Mouse (Mus musculus): ENCODE data around the gene Arvcf. TPM values are rescaled to one million over a fixed set of nuclear protein-coding genes. Genes with fewer than 3 reads are reported as not detected.

The Arvcf gene
- polyA plus RNA-seq, 1 experiment from 2014 or later, result 22.1 TPM

DNA sequence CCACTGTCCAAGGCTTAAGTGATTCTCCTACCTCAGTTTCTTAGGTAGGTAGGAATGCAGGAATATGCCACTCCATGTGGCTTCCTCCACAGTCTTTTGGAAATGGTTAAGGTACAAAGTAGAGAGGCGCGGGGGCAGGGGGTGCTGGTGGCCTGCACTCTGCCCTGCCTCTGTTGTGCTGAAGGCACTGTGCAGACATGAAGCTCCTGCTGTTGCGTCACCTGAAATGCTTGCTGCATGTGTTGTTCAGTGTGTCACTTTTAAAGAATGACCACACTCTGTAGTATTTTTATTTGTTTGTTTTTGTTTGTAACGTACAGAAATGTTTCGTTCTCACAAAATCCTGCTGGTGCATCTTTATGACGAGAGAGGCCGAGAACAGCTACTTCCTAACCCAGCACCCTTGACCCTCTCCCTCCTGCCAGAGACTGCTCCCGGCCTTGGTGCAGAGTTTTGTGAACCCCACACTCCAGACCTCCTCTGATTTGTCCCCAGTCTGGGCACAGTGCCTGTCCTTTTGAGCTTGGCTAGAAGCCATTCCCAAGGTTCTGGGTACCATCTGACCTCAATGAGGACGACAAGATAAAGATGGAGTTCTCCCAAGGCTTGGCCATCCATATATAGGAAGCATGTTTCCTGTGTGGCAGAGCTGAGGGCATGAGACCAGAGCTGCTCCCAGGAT is 35.2 kb downstream of the Arvcf start:
- H3K9ac ChIP-seq, result no peak overlapping the region
- no peak overlapping the region for H3K4me2 ChIP-seq (replicated peaks)
- no peaks in the 10 kb centered on the region for H3K9me3 ChIP-seq
- no peaks in the 10 kb centered on the region for H3K36me3 ChIP-seq
- no peak overlapping the region for H3K4me3 ChIP-seq (replicated peaks)
- ATAC-seq, result no peak
- no peaks in the 10 kb centered on the region for H3K27me3 ChIP-seq (replicated peaks)
- WGBS, result 72% methylated on average over 9 of the region's 9 CpGs
- no peak overlapping the region for H3K27ac ChIP-seq
- H3K4me1 ChIP-seq (replicated peaks), result peaks cover 22% of the 10 kb centered on the region; the same call in 1 of the 2 replicates

DNA sequence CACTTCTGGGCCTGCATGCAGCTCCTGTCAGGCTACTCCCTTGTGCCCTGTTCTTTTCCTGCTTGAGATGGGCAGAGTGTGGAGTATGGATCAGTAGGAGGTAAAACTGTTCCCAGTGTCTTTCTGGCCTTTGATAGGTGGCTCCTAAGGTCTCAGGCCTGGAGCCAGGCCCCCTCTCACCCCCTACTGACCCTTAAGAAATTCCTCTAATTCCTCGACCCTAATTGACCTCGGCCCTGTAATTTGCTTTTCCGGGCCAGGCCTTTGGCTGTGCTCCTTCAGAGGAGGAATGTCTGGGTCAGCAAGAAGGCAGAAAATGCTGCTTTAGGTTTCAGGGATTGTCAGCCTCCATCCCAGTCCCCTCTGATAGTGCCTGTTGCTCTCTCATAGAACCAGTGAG is 35.8 kb downstream of the Arvcf start:
- WGBS, result 36% methylated on average over 3 of the region's 3 CpGs
- Histone ChIP-seq H3K4me2 (replicated peaks) (no peak overlapping the region), H3K27ac (no peak overlapping the region), H3K4me1 (replicated peaks) (peaks cover 26% of the 10 kb centered on the region; the same call in 1 of the 2 replicates), H3K36me3 (no peaks in the 10 kb centered on the region), H3K9me3 (no peaks in the 10 kb centered on the region), H3K27me3 (replicated peaks) (no peaks in the 10 kb centered on the region), H3K9ac (no peak overlapping the region), H3K4me3 (replicated peaks) (no peak overlapping the region)
- no peak for ATAC-seq

DNA sequence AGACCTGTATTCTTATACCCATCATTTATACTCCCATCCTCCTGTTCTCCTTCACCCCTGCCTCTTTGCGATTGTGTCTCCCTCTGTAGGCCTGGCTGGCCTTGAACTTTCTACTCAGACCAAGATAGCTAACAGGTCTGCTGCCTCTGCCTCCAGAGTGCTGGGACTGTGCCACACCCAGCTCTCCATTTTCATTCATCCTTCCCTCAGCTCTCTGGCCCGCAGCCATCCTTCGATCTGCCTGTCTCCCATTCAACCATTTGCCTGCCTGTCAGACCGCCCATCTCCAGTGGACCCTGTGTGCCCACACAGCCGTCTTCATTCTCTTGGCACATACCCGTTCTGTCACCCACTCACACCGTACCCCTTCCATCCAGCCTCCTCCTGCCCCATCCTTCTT is 36.2 kb downstream of the Arvcf start:
- 76% methylated on average over 7 of the region's 7 CpGs for WGBS
- Histone ChIP-seq H3K27ac (no peak overlapping the region), H3K36me3 (no peaks in the 10 kb centered on the region), H3K27me3 (replicated peaks) (no peaks in the 10 kb centered on the region), H3K4me1 (replicated peaks) (peaks cover 29% of the 10 kb centered on the region; the same call in 1 of the 2 replicates), H3K4me2 (replicated peaks) (no peak overlapping the region), H3K9ac (no peak overlapping the region), H3K9me3 (no peaks in the 10 kb centered on the region), H3K4me3 (replicated peaks) (no peak overlapping the region)
- ATAC-seq, result no peak

DNA sequence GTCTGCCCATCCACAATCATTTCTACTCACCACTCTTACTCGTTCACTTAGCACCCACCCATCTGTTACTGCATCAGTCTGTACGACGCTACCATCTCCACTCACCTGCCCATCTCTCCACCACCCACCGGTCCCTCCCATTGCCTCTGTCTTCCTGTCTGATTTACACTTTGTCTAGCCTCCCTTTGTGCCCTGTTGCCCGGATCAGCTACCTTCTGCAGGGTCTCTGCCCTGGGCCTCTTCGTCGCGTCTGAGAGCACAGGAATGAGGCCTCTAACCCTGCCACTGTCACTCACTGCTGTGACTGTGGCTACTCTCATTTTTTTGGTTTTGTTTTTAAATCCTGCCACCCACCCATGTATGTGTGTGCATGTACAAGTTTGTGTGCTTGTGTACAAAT is 36.7 kb downstream of the Arvcf start:
- ATAC-seq, result no peak

DNA sequence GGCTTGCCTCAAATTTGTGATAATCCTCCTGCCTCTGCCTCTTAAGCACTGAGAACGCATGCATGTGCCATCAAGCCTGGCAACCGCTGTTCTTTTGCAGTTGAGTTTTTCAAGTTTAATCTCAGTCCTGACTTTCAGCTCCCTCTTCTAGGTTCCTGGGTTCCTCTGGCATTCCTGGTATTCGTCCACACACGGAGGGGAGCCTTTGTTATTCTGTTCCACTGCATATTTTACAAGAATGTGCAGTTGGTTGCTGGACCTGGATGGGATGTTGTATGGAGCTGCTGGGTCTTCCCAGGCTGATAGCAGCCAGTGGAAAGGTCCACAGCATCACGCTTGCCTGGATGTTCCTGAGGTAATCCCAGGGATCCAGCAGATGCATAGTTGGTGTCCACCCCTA is 37.4 kb downstream of the Arvcf start:
- Histone ChIP-seq H3K27ac (no peak overlapping the region), H3K27me3 (replicated peaks) (no peaks in the 10 kb centered on the region), H3K4me2 (replicated peaks) (no peak overlapping the region), H3K4me3 (replicated peaks) (no peak overlapping the region), H3K36me3 (no peaks in the 10 kb centered on the region), H3K9me3 (no peaks in the 10 kb centered on the region), H3K4me1 (replicated peaks) (peaks cover 27% of the 10 kb centered on the region; the same call in 1 of the 2 replicates), H3K9ac (no peak overlapping the region)
- no peak for ATAC-seq
- 70% methylated on average over 5 of the region's 5 CpGs for WGBS

More for the DNA sequence above, 36.7 kb downstream of the Arvcf start:
- Histone ChIP-seq H3K9me3 (no peaks in the 10 kb centered on the region), H3K4me2 (replicated peaks) (no peak overlapping the region), H3K27me3 (replicated peaks) (no peaks in the 10 kb centered on the region), H3K4me3 (replicated peaks) (no peak overlapping the region), H3K36me3 (no peaks in the 10 kb centered on the region), H3K9ac (no peak overlapping the region), H3K4me1 (replicated peaks) (peaks cover 29% of the 10 kb centered on the region; the same call in 1 of the 2 replicates), H3K27ac (no peak overlapping the region)
- 85% methylated on average over 8 of the region's 8 CpGs for WGBS

DNA sequence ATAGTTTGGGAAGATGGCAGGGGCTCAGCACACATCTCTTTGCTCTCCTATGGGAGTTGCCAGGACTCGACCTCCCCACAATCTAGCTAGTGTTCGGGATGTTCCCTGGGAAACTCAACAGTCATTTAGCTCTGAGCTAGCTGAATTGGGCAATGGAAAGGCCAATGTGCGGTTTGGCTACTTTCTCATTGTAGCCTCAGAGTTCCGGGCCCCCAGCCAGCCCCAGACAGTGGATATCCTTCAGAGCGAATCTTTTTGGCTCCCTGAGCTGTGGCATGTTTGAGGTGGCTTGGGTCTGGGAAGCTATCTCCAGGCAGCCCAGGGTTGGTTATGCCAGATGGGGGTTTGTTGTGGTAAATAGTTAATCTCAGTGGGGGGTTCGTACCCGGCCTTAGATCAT is 38.5 kb downstream of the Arvcf start:
- no peak overlapping the region for H3K4me3 ChIP-seq (replicated peaks)
- H3K4me2 ChIP-seq (replicated peaks), result no peak overlapping the region
- H3K27me3 ChIP-seq (replicated peaks), result no peaks in the 10 kb centered on the region
- no peak overlapping the region for H3K27ac ChIP-seq
- ATAC-seq, result no peak
- no peak overlapping the region for H3K9ac ChIP-seq
- H3K4me1 ChIP-seq (replicated peaks), result peaks cover 27% of the 10 kb centered on the region; the same call in 1 of the 2 replicates
- H3K36me3 ChIP-seq, result no peaks in the 10 kb centered on the region
- H3K9me3 ChIP-seq, result no peaks in the 10 kb centered on the region
- 79% methylated on average over 7 of the region's 7 CpGs for WGBS

DNA sequence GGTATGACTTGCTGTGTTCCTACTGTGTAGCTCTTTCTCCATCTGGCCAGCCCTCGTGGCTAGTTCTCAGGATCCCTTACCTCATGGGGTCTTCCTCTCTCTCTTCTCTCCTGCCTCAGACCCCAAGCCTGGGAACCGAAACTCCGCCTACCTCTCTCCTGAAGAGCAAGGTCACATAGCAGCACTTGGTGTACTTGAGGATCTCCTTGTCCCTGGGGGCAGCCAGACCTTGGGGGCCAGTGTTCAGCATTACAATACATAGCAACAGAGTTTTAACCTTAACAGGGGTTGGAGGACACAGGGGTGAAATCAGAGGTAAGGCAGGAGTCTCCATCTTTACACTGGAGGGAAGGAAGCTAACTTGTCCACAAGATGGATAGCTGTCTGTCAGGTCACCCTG is 39.0 kb downstream of the Arvcf start:
- H3K4me3 ChIP-seq (replicated peaks), result no peak overlapping the region
- 67% methylated on average over 3 of the region's 3 CpGs for WGBS

DNA sequence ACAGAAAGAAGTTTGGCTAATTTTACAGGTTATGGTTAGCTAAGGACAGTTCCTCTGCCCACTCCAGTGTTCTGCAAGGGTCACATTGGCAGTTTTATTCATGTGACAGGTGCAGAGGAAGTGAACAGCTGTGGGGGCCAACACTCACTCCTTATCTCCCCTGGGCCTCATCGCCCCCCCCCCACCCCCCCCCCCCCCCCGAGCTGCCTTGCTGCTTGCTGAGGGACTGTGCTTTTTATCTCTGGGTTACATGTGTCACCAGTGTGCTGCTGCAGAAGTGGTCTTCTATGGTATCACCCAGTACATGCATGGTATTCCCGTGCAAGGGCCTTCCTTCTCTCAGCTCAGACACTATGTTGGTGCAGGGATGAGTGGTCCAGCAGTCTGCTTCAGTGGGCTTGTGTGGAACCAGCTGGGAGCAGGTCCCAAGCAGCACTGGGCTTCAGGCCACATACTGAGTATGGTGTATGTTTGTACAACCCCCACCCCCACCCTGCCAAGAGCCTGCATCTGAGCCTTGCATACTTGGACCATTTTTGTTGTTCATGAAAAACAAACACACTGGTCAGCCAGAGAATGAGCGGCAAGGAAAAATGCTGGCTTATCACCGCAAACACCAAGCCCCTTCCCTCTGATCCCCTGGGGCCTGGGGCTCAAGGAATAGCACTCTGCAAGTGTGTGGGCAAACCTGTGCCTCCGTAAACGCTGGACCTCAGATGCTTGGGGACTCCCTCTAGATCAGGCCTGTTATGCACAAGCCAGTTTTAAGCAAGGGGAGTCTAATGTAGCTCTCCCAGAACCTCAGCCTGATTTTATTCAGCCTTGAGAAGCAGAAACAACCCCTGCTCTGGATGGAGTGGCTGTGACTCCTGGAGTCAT is 40.0 kb downstream of the Arvcf start:
- peaks cover 17% of the 10 kb centered on the region; the same call in 1 of the 2 replicates for H3K4me1 ChIP-seq (replicated peaks)
- WGBS, result 44% methylated on average over 5 of the region's 7 CpGs
- no peak overlapping the region for H3K4me3 ChIP-seq (replicated peaks)
- no peak overlapping the region for H3K4me2 ChIP-seq (replicated peaks)
- no peaks in the 10 kb centered on the region for H3K36me3 ChIP-seq
- H3K9me3 ChIP-seq, result no peaks in the 10 kb centered on the region
- no peak overlapping the region; the same call in 1 of the 2 replicates for H3K9ac ChIP-seq
- H3K27ac ChIP-seq, result peak overlapping the region; percentile 60
- H3K27me3 ChIP-seq (replicated peaks), result no peaks in the 10 kb centered on the region
- no peak for ATAC-seq

More for the DNA sequence above, 39.0 kb downstream of the Arvcf start:
- Histone ChIP-seq H3K36me3 (no peaks in the 10 kb centered on the region), H3K27ac (no peak overlapping the region), H3K9ac (no peak overlapping the region; the same call in 1 of the 2 replicates), H3K4me2 (replicated peaks) (no peak overlapping the region), H3K27me3 (replicated peaks) (no peaks in the 10 kb centered on the region), H3K4me1 (replicated peaks) (peaks cover 22% of the 10 kb centered on the region; the same call in 1 of the 2 replicates), H3K9me3 (no peaks in the 10 kb centered on the region)
- no peak for ATAC-seq

DNA sequence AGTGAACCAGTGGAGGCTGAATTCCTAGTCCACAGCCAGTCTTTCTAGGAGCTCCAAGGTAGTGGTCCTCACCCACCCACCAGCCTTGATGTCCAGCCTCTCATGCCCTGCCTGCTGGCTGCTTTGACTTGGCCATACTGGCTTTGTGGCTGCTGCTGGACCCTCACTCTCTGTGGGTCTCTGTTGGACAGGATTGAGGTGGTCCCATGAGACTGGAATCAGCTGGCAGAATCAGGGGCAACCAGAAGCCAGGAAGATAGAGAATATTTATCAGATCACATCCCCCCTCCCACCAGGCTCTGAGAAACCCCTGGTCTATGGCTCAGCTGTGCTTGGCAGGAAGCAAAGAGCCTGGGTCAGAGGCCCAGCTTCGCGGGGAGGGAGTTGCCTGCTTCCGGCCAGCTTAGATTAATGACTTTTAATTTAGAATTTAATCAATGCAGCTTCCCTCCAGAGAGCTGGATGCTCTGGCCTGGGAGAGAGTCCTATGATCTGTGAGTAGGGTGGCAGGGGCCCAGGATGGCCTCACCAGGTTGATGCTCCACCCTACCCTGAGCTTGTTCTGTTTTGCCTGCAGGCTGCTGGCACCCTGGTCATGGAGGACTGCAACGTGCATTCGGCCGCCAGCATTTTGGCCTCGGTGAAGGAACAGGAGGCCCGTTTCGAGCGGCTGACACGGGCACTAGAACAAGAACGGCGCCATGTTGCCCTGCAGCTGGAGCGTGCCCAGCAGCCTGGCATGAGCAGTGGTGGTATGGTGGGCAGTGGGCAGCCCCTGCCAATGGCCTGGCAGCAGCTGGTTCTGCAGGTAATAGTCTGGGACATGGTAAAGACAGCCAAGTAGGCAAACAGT is 40.8 kb downstream of the Arvcf start:
- H3K4me1 ChIP-seq (replicated peaks), result peaks cover 23% of the 10 kb centered on the region
- H3K4me3 ChIP-seq (replicated peaks), result no peak overlapping the region
- H3K36me3 ChIP-seq, result no peaks in the 10 kb centered on the region
- 76% methylated on average over 14 of the region's 14 CpGs for WGBS
- no peak overlapping the region; the same call in 1 of the 2 replicates for H3K9ac ChIP-seq
- no peaks in the 10 kb centered on the region for H3K27me3 ChIP-seq (replicated peaks)
- ATAC-seq, result no peak
- H3K9me3 ChIP-seq, result no peaks in the 10 kb centered on the region
- H3K4me2 ChIP-seq (replicated peaks), result no peak overlapping the region
- H3K27ac ChIP-seq, result peak overlapping the region; percentile 60

DNA sequence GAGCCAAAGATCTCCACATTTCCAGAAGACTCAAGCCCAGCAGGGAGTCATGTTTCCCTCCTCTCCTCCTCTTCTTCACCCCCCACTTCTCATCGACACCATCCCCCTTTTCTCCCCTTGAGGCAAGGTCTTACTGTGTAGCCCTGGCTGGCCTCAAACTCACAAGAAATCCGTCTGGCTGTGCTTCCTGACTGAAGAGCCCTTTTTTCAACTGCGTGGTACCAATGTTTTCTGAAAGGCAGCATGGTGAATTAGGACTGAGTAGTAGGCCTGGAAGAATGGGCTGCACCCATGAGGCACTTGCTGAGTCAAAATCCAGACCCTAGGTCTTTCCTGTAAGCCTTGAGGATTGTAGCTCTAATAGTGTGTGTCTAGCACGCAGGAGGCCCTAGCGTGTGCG is 42.4 kb downstream of the Arvcf start:
- no peak for ATAC-seq
- H3K4me3 ChIP-seq (replicated peaks), result no peak overlapping the region
- H3K9me3 ChIP-seq, result no peaks in the 10 kb centered on the region
- no peaks in the 10 kb centered on the region for H3K36me3 ChIP-seq
- WGBS, result 76% methylated on average over 6 of the region's 6 CpGs
- H3K27me3 ChIP-seq (replicated peaks), result no peaks in the 10 kb centered on the region
- peaks cover 31% of the 10 kb centered on the region for H3K4me1 ChIP-seq (replicated peaks)
- H3K4me2 ChIP-seq (replicated peaks), result no peak overlapping the region
- no peak overlapping the region for H3K27ac ChIP-seq
- no peak overlapping the region for H3K9ac ChIP-seq

DNA sequence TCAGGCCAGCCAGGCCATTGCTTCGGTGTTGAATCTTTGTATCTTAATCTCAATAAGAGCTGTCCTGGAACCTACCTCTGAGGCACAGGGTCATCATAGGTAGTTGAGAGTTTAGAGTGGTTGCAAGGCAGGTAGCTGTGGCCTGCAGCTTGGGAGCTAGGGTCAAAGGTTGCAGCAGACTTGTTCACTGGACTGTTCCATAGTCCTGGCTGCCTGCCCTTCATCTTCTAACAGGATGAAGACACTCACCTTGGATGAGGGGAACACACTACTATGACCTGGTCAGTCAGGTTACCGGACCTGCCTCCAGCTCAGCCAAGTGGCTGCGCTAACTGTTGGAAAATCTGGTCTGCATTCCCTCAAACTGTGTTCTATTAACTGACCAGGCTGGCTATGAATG is 43.1 kb downstream of the Arvcf start:
- 90% methylated on average over 3 of the region's 3 CpGs for WGBS
- Histone ChIP-seq H3K9ac (no peak overlapping the region), H3K36me3 (no peaks in the 10 kb centered on the region), H3K4me3 (replicated peaks) (no peak overlapping the region), H3K27ac (no peak overlapping the region), H3K4me2 (replicated peaks) (no peak overlapping the region), H3K4me1 (replicated peaks) (peaks cover 37% of the 10 kb centered on the region), H3K9me3 (no peaks in the 10 kb centered on the region), H3K27me3 (replicated peaks) (no peaks in the 10 kb centered on the region)
- ATAC-seq, result no peak

DNA sequence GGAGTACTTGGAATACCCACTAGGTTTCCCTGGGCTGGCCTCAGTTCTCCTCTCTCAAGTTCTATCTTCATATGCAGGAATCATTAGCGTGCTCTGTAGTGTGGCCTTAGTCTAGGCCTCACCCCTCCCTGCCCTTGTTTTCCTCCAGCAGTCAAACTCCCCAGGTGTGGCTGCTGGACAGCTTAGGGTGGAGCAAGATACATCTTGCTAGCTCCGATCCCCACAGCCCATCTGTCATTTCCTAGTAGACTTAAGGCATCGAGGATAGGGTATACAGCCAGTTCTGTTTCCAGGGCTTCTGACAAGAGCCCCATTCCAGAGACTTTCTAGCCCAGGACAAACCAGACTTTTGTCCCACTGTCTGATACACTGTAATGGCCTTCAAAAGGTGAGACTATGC is 43.7 kb downstream of the Arvcf start:
- no peak overlapping the region for H3K9ac ChIP-seq
- H3K4me3 ChIP-seq (replicated peaks), result no peak overlapping the region
- no peaks in the 10 kb centered on the region for H3K27me3 ChIP-seq (replicated peaks)
- H3K4me1 ChIP-seq (replicated peaks), result peaks cover 40% of the 10 kb centered on the region
- 83% methylated on average over 3 of the region's 3 CpGs for whole genome bisulfite sequencing
- no peak overlapping the region for H3K4me2 ChIP-seq (replicated peaks)
- H3K9me3 ChIP-seq, result no peaks in the 10 kb centered on the region
- H3K36me3 ChIP-seq, result no peaks in the 10 kb centered on the region
- ATAC-seq, result no peak
- H3K27ac ChIP-seq, result no peak overlapping the region

All from intestine, embryonic 15.5 days (tissue).